Mouse (Mus musculus): ENCODE measurements around the gene Prmt1. TPM values are rescaled to one million over a fixed set of nuclear protein-coding genes. Genes with fewer than 3 reads are reported as not detected.

The Prmt1 gene
- total RNA-seq, 2 experiments from 2014 or later: 155 to 168 TPM

GRCm38 (mm10) chr7:44978300-44978699 lies 8.1 kb downstream of the Prmt1 start:
- DNase-seq: no peak

- no peak for DNase-seq
Measured at GRCm38 (mm10) chr7:44975117-44975419, 11.3 kb downstream of the Prmt1 start.

- peak; percentile 87 for DNase-seq
Measured at GRCm38 (mm10) chr7:44974383-44975116, 11.8 kb downstream of the Prmt1 start, which contains the start of gene Cpt1c. Gene Cpt1c, minus strand, starts transcription at chr7:44974851.

- DNase-seq: peak in 1 of 2 experiments; percentile 29
Measured at GRCm38 (mm10) chr7:44973415-44974130, 12.8 kb downstream of the Prmt1 start.

DNA sequence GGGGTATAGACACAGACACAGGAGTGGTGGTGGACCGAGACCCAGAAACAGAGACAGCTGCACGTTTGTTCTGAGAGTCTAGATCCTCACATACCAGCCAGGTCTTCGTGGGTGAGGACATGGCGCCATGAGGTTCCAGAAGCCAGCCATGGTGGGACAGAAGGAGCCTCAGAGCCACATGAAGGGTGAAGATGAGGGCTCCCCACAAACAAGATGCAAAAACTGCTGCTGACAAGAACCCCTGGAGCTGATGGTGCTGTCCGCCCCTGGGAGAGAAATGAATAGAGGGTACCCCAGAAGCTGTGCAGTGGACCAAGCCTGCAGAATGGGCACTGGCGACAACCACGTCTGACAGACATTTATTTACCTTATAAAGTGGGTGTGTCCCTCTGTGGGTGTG lies 15.2 kb downstream of the Prmt1 start:
- DNase-seq: no peak

GRCm38 (mm10) chr7:44970231-44970691 lies 16.1 kb downstream of the Prmt1 start:
- DNase-seq: peak; percentile 73 to 84

GRCm38 (mm10) chr7:44966638-44967037 lies 19.7 kb downstream of the Prmt1 start:
- DNase-seq: no peak

DNA sequence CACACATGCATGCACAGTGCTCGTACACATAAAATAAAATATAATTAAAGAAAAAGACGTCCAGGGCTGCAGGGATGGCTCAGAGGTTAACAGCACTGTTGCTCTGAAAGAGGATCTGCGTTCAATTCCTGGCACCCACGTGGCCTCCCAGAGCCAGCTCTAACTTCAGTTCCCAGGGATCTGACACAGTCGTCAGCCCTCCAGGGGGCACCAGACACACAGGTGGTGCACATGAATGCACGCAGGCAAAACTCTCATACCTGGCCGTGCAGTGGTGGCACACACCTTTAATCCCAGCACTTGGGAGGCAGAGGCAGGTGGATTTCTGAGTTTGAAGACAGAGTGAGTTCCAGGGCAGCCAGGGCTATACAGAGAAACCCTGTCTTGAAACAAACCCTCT lies 20.4 kb downstream of the Prmt1 start:
- no peak for DNase-seq

- DNase-seq: no peak
Measured at GRCm38 (mm10) chr7:44964990-44965389, 21.4 kb downstream of the Prmt1 start.

GRCm38 (mm10) chr7:44962831-44963230 lies 23.5 kb downstream of the Prmt1 start:
- DNase-seq: no peak

DNA sequence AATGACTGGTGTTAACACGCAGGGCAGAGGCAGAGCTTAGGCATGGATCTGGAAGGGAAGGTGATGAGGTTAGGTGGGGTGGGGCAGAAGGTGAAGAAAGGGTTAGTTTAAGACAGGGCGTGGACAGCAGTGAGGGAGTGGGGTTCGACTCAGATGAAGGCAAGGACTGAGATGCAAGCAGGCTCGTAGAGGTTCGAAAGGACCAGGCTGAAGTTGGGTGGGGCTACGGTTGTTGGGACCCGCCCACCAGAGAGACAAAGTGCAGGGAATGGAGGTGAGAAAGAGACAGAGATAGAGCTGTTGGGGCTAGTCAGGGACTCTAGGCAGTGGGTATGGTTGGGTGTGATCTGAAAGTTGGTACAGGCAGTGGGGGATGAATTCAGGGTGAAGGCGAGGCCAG lies 24.0 kb downstream of the Prmt1 start:
- no peak for DNase-seq

DNA sequence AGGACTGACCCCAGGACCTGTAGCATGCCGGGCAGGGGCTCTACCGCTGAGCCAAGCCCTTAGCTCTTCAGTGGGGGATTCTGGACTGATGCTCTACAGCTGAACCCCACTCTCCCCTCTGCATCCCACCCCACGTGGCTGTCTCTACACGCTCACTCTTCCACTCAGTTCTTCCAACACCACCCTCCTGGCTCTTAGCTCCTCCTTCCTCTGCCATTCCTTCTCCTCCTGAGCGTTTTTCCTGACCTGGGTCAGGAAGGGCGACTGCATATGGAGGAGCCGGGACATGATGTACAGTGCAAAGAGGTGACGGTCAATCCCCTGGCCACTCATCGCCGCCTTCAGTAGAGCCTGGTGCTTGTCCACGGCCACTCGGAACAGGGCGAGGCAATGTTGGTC lies 25.9 kb downstream of the Prmt1 start:
- no peak for DNase-seq

DNA sequence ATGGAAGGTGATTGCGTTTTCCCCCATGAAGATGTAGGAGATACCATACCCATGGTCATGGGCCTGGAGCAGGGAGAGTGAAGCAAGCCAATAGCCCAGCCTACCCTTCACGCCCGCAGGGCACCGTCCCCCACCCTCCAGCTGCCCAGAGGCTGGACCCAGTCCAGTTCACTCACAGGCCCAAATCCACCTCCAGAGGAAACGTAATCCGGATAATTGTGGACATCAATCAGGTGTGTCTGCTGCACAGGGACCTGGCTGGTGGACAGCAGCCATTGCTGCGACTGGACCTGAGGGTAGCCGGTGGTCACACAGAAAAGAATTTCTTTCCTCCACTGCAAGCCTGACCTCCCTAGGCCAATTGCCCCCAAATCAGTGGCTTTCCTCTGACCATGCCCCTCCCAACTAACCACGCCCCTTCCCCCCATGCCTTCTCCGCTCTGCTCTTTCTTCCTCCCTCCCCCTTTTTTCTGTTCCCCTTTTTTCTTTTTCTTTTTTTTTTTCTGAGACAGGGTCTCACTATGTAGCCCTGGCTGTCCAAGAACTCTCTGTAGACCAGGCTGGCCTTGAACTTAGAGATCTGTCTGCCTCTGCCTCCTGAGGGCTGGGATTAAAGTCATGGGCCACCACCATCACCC lies 26.4 kb downstream of the Prmt1 start:
- no peak for DNase-seq

DNA sequence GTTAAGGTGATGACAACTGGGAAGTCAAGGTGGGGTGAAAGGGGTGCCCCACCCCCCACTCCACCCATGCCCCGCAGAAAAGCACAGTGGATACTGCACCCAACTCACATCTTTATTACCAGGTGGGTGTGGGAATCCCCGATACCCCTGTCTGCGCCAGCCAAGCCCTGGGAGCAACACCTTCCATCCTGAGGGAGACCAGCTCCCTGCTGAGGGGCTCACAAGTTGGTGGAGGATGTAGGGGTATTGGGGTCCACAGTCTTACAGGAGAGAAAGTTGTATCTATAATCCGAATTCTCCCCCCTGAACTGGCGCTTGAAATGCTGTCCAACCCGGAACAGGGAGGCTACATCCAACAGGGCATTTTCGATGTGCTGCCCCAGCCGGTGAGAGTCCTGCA lies 27.1 kb downstream of the Prmt1 start:
- DNase-seq: no peak

DNA sequence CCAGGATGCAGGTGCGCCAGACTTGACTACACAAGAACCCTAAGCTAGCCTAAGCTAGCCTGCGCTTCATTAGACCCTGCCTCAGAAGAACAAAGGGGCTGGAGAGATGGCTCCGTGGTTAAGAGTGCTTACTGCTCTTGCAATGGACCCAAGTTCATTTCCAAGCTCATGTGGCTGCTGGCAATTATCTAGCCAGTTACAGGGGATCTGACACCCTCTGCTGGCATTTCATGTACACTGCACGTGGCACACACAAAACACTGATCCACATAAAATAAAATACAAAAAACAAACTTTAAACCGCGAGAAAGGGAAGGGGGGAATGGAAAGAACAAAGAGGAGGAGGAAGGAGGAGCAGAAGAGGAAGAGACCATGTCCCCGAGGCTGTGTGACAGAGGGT lies 28.2 kb downstream of the Prmt1 start:
- DNase-seq: no peak

GRCm38 (mm10) chr7:44957183-44957835 lies 29.1 kb downstream of the Prmt1 start:
- DNase-seq: no peak

DNA sequence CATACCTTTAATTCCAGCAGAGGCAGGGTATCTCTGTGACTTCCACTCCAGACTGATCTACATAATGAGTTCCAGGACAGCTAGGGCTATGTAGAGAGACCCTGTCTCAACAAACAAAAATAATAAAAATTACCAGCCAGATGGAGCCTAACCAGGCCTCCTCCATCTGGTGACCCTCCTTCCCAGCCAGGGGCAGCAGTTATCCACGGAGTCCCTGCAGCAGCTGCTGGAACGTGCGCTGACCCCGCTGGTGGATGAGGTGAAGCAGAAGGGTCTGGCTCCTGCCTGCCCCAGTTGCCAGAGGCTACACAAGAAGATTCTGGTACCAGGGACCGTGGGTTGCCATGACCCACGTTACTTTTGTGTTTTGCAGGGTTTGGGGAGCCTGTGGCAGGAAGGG lies 30.1 kb downstream of the Prmt1 start:
- no peak for DNase-seq

DNA sequence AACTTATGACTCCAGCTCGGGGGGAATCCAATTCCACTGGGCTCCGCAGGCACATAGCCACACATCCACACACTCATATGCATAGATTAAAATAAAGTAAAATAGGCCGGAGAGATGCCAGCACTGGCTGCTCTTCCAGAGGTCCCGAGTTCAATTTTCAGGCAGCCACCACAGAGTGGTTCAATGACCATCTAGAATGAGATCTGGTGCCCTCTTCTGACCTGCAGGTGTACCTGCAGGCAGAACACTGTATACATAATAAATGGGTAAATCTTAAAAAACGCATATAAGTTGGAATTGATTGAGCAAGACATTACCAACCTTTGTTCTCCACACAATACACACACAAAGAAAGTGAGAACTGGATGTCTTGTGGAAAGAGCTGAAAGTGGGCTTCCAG lies 30.7 kb downstream of the Prmt1 start:
- DNase-seq: no peak

- DNase-seq: no peak
Measured at GRCm38 (mm10) chr7:44954091-44954885, 32.1 kb downstream of the Prmt1 start.

- no peak for DNase-seq
Measured at GRCm38 (mm10) chr7:44953561-44953960, 32.8 kb downstream of the Prmt1 start.

- DNase-seq: peak; percentile 74 to 75
Measured at GRCm38 (mm10) chr7:44952611-44953306, 33.6 kb downstream of the Prmt1 start.

- no peak for DNase-seq
Measured at GRCm38 (mm10) chr7:44951960-44952359, 34.4 kb downstream of the Prmt1 start.

All from layer of hippocampus, postnatal 36 days (tissue).